Mouse (Mus musculus) neutrophil, adult 5-6 weeks (primary cell): Measurements from ENCODE around the gene Trnau1ap. TPM values are rescaled to one million over a fixed set of nuclear protein-coding genes. Genes with fewer than 3 reads are reported as not detected.

Experiments used
- ATAC-seq: fragments of 151-379, 151-347 bp; 2 replicates; pipeline ENCODE4 v1.8.0; 2017; ENCODE audit warnings: mild to moderate bottlenecking, moderate TSS enrichment; ENCODE audit not compliant: insufficient number of reproducible peaks, poor library complexity, low FRiP score, severe bottlenecking; ENCODE audit errors: extremely low read depth
- total RNA-seq: library from RNA; stranded (forward); fragments of 200-1000 nt; gene quantifications from 2 replicates; pipeline ENCODE4 v1.2.3, GENCODE M21; 2017

Gene Trnau1ap
- total RNA-seq, result 24.9 and 29.7 TPM in 2 replicates

DNA sequence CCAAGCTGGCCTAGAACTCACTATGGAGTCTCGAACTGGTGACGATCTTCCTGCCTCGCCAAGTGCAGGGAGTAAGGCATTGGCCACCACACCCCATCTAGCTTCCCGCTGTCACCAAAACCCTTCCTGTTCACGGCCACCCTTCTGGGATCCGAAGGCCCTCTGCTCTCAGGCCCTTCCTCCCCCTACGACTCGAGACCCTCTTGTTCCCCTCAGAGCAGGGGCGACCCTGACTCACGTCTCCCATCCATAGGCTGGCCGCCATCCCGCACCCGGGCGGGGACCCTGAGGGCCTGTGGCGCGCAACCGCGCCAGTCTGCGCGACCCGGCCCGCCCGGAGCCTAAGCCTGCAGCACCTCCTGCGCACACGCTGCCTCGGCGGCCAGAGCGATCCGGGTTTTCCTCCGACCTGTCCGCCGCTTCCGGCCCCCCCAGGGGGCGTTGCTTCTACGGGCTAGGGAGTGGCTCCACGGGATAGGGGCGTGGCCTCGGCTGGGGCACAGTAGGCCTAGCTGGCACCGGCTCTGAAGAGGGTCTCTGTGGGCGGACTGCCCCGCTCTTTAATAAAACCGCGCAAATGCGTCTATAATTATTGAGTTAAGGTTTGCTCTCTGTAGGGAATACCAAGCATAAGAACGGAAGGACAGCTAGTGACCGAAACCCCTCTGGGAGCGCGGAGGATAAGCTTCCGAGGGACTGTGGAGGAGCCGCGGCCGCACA lies at the start of gene Trnau1ap:
Gene Trnau1ap, minus strand, starts transcription at position 424 of the 720 bp plus-strand sequence.
- peak; percentile 94 for ATAC-seq

DNA sequence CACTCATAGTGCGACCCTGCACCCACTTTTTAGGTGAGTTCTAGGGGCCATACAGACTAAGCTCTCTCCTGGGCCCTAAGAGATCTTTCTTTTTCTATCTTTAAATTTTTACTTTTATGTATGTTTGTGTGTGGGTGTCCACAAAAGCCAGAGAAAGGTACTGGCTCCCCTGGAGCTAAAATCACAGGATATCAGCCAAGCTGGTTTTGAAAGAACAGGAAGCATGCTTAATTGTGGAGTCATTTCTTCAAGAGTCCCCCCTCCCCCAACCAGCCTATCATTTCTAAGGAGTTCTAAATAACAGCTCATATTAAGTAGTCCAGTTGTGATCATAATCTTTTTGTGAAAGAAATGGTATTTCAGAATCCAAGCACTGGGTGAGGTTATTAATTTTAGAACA lies 44.5 kb upstream of the Trnau1ap start:
- no peak for ATAC-seq

DNA sequence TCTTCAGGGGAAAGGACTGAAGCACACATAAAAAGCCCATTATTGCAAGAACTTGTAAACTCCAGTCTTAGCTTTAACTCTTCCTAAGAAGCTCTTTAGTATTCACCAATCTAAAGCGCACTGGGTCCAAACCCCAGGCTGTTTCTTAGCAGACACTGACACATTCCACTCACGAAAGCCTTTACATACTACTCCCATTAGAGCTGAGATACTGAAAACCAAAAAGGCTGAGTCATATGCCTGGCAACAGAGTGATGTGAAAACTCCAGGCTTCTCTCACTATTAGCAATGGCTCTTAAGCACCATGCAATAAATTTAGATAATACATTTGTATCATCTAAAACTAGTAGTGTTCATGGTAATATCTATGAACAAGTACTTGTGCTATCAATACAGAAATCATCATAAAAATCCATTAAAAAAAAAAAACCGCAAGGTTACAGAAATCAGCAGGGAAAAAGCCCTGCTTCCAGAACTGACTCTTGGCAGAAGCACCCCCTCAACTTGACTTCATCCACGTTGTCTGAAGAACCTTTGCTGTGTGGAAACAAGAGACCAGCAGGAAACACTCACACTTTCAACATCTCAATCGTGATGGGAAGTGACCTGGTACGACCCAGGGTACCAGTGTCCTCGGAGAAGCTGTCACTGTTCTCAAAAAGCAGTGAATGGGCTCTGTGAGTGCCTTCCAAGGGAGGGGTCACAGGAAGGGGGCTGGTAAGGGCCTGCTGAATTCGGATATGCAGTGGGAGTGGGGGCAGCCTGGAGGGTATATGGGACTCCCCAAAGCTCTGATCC lies 40.8 kb upstream of the Trnau1ap start:
- no peak for ATAC-seq

DNA sequence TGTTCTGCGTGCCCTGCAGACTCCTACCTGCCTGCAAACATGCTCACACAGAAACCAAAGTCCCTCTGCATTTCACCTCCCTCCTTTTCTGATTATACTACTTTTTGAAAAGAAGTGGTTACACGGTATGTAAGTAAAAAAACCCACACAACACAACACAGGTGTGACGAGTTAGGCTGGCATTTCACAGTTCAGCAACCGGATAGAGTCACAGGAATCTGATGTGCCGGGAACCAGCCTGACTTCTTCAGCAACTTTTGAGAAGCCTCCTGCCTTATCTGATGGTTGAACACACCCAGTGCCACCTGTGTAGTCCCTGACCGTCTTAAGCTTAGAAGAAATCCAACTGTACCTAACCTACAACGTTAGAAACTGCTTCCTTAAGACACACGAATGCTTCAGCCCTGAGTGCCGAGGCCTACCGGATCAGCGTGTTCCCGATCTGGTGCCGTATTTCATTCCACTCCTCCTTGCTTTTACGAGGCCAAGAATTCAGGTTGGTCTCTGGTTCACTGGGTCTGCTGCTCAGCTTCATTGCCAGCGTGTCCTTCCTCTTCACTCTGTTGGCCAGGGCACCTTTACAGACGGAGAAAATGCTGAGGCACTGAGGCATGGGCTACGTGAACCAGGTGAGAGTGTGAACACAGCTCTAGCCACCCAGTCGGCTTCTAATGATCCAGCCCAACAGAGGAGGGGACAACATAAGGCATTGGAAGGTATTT lies 38.3 kb upstream of the Trnau1ap start:
- ATAC-seq, result no peak

DNA sequence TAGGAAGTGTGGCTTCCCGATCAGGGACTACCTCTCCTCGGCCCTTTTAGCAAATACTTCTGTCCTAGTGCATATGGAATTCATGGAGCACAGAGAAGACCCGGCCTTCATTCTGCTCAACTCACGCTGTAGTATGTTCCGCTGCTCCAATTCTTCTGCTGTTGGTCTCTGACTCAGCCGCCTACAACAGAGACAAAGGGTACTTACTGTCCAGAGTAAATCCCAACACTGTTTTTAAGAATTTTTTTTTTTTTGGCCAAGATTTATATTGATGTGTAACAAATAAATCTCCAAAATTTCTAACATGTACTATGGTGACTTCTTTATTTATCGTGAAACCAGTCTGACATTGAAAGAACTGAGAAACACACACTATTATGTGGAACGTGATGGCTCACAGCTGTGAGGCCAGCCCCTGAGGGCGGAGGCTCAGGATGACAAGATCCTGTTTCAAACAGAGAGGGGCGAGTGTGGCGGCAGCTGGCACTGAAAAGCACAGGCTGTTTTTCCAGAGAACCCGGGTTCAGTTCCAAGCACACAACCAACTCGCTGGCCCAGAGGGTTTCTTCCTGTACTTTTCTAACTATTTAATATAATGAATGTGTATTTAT lies 36.2 kb upstream of the Trnau1ap start:
- no peak for ATAC-seq

DNA sequence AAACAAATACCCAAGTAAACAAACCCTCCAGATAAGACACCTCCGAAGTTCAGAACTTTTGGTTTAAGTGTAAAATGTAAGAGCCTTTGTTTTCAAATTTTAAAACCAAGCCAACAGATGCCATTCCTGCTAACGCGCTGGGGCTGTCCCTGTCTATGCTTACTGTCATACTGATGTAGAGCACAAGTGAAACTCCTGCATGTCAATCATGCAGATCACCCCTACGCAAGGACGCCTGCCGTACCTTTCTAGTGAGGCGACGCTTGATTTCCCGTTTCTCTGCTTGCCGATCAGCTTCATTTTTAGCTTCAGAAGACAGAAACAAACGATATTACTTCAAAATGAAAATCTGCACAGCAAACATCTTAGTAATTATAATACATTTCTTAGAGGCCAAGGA lies 34.1 kb upstream of the Trnau1ap start:
- no peak for ATAC-seq

DNA sequence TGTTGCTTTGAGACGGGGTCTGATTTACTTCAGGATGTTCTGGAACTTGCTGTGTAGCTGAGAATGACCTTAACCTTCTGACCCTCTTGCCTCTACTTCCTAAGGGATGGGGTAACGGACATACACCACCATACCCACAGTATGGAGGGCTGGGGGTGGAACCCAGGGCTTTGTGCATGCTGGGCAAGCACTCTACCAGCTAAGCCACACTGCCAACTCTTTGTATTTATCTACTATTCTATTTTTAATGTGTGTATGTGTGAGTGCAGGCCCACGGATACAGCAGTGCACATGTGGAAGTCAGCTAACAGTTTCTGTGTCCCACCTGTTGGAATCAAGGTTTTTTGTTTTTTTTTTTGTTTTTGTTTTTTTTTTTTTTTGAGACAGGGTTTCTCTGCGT lies 30.2 kb upstream of the Trnau1ap start:
- ATAC-seq, result no peak

DNA sequence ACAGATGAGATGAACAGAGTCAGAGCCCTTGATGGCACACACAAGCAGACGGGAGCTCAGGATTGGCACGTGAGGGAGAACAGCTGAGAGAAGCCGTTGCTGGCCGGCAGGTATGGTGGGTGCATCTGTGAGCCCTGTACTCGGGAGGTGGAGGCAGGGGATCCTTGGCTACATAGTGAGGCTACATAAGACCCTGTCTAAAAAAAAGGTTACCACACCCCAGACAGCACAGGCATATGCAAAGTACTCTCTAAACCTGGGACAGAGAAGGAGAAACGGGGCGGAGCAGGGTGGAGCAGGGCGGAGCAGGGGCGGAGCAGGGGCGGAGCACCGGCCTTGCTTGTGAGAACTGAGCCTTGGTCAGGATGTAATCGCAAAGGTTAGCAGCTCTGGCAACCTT lies 26.8 kb upstream of the Trnau1ap start:
- no peak for ATAC-seq

DNA sequence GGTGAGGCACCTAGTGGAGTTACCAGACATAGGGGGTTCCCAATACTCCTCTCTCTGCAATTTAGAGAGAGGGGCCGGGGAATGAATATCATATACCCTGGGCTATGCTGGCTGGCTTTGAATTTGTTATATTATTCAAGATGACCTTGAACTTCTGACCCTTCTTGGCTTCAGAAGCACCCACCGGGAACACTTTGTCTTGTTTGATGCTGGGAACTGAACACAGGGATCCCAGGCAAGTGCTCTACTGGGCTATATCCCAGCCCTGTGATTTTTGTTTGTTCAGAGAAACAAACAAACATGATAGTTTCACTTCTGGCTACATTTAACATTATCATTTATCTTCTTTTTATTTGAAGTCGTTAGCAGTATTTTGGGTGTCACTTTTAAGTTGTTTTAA lies 26.1 kb upstream of the Trnau1ap start:
- no peak for ATAC-seq

DNA sequence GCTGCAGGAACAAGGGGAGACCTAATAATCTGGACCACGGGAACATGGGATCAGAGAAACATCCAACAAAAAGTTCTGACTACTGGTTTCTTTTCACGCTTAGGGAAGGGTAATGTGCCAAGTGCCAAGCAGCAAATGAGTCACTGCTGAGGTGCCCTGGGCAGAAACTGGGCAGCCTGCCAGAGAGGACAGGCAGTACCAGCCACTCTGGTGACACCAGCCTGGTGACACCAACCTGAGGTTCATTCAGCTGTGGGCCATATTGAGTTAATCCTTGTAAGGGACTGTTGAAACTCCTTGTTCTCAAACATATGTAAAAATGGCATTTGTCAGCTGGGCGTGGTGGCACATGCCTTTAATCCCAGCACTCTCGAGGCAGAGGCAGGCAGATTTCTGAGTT lies 25.2 kb upstream of the Trnau1ap start:
- no peak for ATAC-seq

DNA sequence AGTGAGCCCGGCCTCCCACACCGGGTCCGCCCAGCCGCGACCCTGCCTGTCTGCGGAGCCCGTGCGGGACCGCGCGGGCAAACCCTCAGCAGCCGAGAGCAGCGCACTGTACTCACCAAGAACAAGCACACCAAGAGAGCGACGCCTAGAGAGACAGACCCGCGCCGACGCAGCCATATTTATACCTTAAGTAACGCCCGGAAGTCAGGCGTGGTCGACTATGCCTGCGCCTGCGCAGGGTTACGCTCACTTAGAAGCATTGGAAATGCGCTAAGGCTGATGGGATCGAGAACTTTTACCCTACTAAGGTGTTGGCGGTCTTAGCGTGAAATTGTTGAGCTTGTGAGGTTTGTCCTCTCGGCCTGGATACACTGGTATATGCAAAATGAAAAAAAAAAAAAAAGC lies 24.1 kb upstream of the Trnau1ap start, which contains the start of gene Rcc1:
Gene Rcc1, minus strand, starts transcription at position 125 of the 405 bp plus-strand sequence.
- peak; percentile 93 for ATAC-seq

DNA sequence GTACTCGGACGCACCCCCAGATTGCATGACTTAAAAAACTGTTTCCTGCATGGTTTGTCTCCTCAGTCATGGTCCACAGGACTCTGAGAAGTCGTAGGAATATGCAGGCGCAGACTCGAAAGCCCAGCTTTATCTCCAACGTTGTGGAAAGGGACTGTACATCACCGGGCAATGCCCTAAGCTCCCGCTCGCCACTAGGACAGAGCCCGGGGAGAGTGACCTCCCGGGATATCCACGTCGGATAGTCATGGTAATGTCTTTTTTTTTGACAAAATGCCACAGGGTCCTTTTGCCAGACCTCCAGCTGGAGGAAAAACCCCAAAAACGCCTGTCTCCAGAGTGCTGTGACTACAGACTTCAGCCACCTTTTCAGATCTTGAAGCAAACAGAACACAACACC lies 23.4 kb upstream of the Trnau1ap start:
- ATAC-seq, result no peak

DNA sequence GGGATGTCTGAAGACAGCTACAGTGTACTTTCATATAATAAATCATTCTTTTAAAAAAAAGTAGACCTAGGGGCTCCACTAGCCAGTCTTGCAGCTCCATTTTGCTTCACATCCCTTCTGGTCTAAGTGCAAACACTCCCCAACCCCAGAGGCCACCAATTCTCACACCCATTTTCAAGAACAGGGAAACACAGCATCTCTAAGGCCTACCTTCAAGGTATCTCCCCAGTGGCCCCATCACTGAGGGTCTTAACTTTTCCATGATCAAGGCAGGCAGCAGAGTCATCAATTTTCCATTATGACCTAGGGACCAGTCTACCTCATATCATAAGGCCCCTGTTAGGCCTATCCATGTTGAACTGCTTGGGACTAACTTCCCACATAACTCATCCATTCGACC lies 22.1 kb upstream of the Trnau1ap start:
- ATAC-seq, result no peak

DNA sequence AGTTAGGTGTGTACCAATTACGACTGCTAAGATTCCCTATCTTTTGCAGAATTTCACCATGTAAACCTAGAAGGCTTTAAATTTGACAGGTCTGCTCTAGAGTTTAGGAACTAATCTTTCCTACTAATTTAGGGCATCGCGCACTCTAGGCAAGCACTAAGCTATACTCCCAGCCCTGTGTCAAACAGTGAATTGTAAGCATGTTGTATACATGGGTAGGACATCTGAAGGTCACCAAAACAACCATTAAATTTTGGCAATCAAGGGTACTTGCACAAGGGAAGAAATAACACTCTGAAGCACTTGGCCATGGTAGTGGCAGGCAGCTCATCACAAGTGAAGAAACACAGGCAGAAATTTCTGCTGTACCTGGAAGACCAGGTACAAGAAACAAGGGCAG lies 21.5 kb upstream of the Trnau1ap start:
- ATAC-seq, result no peak

DNA sequence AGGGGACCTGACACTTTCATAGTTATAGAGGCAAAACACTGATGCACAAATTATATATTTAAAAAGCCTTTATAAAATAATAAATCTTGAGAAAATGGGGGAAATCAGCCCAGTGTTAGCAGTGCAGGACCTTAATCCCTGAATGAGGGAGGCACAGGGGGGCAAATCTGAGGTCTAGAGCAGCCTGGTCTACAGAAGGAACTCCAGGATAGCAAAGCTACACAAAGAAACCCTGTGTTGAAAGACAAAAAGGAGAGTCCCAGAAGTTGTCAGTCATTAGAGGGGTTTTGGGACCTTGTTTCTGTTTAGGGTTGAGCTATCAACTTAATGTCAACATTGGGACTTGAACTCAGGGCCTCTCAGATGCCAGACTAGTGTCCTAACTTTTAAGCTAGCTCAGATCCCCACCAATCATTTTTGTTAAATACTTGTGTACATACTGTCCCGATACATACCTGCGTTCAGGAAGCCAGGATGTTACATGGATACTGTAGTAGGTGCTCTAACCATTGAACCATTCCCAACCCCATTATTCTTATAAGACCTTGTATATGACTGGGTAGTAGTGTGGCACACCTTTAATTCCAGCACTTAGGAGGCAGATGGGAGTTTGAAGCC lies 20.9 kb upstream of the Trnau1ap start:
- ATAC-seq, result no peak

DNA sequence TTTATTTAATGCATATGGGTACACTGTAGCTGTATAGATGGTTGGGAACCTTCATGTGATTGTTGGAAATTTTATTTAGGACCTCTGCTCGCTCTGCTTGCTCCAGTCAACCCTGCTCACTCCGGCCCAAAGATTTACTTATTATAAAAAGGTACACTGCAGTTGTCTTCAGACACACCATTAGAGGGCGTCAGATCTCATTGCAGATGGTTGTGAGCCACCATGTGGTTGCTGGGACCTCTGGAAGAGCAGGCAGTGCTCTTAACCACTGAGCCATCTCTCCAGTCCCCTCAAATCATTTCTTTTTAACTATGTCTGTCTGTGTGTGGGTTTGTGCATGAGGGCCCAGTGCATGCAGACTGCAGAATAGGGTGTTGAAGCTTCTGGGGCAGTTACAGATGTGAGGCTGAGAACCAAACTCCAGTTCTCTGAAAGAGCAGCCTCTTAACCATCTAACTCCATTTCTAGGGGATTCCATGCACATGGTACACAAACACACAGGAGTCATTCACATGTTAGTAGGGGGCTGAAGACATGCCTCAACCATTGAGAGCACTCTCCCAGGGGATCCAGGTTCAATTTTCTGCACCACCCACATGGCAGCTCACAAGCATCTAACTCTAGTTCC lies 20.3 kb upstream of the Trnau1ap start:
- ATAC-seq, result no peak

DNA sequence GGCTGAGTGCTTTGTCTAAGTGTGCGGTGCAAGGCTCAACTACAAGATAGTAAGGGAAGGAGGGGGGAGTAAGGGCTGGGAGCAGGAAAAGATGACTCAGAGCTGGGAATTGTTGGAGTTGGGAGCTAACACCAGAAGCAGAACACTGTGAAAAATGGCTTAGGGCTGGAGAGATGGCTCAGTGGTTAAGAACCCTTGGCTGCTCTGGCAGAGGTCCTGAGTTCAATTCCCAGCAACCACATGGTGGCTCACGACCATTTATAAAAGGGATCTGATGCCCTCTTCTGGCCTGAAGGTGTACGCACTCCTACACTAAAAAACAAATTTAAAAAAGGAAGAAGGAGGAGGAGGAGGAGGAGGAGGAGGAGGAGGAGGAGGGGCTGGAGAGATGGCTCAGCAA lies 17.3 kb upstream of the Trnau1ap start:
- no peak for ATAC-seq

DNA sequence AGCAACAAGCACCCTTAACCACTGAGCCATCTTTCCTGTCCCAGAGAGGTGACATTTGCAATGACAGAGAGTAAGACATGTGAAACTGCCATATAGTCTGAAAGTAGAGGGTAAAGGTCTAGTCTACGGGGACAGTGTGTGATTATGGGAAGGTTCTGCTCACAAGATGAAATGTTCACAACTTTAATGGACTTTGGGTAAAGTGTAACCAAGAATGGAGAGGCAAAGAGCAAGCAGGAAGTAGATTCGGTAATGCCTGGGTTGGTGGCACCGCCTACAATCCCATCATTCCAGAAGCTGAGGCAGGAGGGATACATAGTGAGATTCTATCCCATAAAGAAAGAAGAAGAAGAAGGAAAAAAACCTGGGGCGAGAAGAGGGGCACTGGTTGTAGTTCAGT lies 16.9 kb upstream of the Trnau1ap start:
- no peak for ATAC-seq

DNA sequence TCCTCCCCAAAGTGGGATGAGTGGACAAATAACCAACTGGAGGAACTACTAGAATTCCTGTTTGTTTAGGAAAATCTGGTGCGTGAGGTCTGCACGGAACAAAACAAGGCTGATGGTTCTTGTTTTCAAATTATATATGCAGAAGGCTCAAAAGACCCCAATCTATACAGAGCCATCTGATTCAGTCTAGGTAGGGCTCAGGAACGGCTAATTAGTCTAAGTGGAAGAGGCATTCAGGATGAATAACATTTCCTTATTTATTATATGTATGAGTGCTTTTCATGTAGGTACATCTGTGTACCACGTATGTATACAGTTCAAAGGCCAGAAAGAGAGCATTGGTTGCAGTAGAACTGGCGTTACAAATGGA lies 16.5 kb upstream of the Trnau1ap start:
- no peak for ATAC-seq
